Mouse (Mus musculus): Measurements from ENCODE around the gene Zfp277. TPM values are rescaled to one million over a fixed set of nuclear protein-coding genes. Genes with fewer than 3 reads are reported as not detected.
A peak's percentile ranks its signal among the peaks of the same experiment; 100 is the strongest.

Zfp277 gene
- total RNA-seq, 2 experiments from 2014 or later: 8.5 to 8.6 TPM

DNA sequence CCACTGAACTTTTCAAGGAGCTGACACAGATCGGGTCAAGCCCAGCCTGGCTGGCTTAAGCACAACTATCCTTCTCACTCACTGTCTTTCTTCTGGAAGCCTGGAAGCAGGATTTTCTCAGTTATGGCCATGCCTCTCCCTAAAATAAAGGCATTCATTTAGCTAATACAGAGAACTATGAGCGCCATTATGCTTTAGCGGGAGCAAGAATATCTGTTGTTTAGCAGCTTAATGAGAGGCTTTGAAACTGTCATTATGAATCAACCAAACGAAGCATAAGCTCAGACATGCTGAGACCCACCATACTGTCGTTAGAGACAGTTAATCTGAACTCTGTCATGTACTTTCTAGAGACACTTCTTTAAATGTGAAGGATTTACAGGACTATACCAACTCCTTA, 120.9 kb downstream of the Zfp277 start:
- no peak for DNase-seq
- no peak for TF ChIP-seq CTCF (IDR thresholded peaks at IDR 0.05)
- H3K27ac ChIP-seq: no peak overlapping the region
- intact Hi-C loops (cut with DNase I): no loop called here
- no peak overlapping the region for H3K4me3 ChIP-seq

GRCm38 (mm10) chr12:40315146-40315545, 130.6 kb downstream of the Zfp277 start:
- Histone ChIP-seq H3K27ac (no peak overlapping the region), H3K4me3 (no peak overlapping the region)
- intact Hi-C loops (cut with DNase I): no loop called here
- TF ChIP-seq CTCF (IDR thresholded peaks at IDR 0.05): no peak
- DNase-seq: no peak

DNA sequence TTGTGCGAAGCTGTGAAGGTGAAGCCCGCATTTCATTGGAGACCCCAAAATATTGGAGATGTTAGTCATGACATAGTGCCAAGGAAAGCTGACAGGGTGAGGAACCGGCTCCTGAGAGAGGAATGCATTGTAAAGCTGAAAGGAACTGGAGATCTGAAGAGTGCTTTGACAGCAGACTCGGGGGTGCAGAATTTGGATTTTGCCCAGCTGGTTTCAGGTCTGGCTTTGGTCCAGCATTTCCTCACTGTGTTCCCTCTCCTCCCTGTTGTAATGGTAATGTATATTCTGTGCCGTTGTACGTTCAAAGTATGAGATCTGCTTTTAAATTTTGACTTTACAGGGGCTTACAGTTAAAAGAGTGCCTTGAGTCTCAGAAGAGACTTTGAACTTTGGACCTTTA, 141.7 kb downstream of the Zfp277 start:
- no peak for DNase-seq
- Histone ChIP-seq H3K27ac (no peak overlapping the region), H3K4me3 (no peak overlapping the region)
- intact Hi-C loops (cut with DNase I): no loop called here
- TF ChIP-seq CTCF (IDR thresholded peaks at IDR 0.05): no peak

- intact Hi-C loops (cut with DNase I): no loop called here
- no peak for DNase-seq
- H3K27ac ChIP-seq: peak overlapping the region; percentile 48; the same call in 1 of the 2 replicates
- TF ChIP-seq CTCF (IDR thresholded peaks at IDR 0.05): no peak
- no peak overlapping the region for H3K4me3 ChIP-seq
Measured at GRCm38 (mm10) chr12:40298636-40299035, 147.1 kb downstream of the Zfp277 start.

- no peak for TF ChIP-seq CTCF (IDR thresholded peaks at IDR 0.05)
- no peak overlapping the region for H3K27ac ChIP-seq
- intact Hi-C loops (cut with DNase I): no loop called here
- H3K4me3 ChIP-seq: no peak overlapping the region
- no peak for DNase-seq
Measured at GRCm38 (mm10) chr12:40286539-40286938, 159.2 kb downstream of the Zfp277 start.

DNA sequence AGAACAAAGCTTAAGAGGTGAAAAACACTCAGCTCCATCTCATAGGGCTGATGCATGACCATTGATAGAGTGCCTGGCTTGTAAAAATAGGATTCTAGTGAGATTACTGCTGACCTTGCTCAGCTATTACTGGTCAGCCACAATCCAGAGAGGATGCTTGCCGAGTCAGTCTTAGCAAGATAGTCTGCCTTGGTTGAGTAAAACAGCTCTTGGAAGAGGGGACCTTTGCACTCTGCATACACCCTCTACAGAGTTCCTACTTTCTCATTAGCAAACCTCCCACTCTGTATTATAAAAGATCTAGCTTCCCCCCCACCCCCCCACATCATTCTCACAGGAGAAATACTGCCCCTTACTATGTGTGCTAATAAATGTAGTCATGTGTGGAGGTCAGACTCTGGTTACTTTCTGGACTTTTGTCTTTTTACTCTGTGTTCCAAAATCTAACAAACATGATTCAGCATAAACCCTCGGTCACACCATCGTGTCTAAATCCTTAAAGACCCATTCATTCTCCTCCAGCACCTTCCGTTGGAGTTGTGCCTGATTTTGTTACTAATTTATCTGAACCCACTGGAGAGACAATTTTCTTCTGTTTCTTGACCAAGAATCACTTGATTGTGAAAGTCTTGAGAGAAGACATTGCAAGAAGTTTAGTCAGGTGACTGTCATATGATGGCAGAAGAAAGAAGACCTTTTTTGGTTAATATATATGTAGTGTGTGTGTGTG, 164.9 kb downstream of the Zfp277 start:
- TF ChIP-seq CTCF (IDR thresholded peaks at IDR 0.05): no peak
- no peak for DNase-seq
- no peak overlapping the region for H3K27ac ChIP-seq
- intact Hi-C loops (cut with DNase I): no loop called here
- H3K4me3 ChIP-seq: no peak overlapping the region

DNA sequence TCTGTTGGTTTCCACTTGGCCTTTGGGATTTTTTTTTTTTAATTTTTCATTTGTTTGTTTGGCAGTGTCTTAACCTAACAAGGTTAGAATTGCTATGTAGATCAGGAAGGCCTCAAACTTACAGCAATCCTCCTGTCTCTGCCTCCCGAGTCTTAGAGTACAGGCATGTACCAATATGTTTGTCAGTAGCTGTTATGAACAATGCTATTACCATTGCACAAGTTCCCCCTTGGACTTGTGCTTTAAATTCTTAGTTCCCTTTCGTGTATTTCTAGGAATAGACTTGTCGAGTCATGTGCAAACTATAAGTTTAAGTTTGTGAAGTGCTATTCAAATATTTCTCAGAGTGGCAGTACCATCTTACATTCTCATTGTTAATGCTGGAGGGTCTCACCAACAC, 168.1 kb downstream of the Zfp277 start:
- intact Hi-C loops (cut with DNase I): no loop called here
- Histone ChIP-seq H3K27ac (no peak overlapping the region), H3K4me3 (no peak overlapping the region)
- no peak for TF ChIP-seq CTCF (IDR thresholded peaks at IDR 0.05)
- DNase-seq: no peak

DNA sequence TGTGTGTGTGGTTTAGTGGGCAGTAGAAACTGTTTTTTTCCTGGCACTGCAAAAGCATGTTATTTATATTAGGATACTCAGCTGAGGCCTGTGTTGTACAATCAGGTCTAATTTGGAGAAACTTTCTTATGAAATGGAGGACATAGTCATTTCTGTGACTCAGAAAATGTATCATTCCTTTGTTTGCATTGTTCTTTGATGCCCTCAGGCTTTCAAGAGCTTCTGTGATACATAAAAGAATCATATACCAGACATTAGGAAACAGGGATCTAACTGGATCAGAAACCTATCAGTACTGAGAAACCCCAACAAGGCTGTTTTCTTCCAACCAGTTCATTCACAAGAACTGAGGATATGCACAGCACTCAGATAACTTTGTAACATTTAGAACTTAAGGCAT, 170.8 kb downstream of the Zfp277 start:
- no peak for TF ChIP-seq CTCF (IDR thresholded peaks at IDR 0.05)
- H3K27ac ChIP-seq: no peak overlapping the region
- intact Hi-C loops (cut with DNase I): no loop called here
- H3K4me3 ChIP-seq: no peak overlapping the region
- no peak for DNase-seq

DNA sequence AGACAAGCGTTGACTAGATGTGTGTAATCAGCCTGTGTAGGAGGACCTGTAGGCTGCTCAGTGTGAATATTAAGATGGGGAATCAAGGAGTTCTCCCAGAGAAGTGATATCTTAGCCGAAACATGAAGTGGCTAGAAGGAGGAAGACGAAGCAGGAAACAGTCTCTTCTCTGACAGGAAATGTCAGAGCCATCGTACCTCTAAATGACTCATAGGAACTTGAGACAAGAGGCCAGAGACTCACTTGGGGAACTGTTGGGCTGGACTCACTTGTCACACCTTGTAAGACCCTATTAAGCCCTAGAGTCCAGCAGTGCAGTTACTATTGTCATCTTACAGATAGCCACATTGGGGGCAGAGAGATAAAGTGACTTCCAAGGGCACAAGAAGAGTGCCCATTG, 172.4 kb downstream of the Zfp277 start:
- TF ChIP-seq CTCF (IDR thresholded peaks at IDR 0.05): no peak
- H3K27ac ChIP-seq: no peak overlapping the region
- intact Hi-C loops (cut with DNase I): no loop called here
- no peak for DNase-seq
- no peak overlapping the region for H3K4me3 ChIP-seq

DNA sequence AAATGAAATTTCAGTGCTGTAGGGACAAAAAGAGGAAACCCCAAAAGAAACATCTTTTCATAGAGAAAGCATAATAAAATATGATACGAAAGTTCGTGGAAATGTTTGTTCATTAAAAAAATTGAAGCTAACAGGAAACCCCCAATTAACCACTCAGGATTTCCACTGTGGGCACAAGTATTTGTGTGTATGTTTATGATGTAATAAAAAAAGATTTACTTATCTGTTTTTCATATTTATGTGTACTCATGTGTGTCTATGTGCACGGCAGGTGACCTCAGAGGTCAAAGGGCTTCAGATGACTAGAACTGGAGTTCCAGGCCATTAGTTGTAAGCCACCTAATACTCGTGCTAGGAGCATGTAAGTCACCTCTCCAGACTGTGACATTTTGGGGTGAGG, 173.0 kb downstream of the Zfp277 start:
- intact Hi-C loops (cut with DNase I): no loop called here
- DNase-seq: no peak
- Histone ChIP-seq H3K4me3 (no peak overlapping the region), H3K27ac (no peak overlapping the region)
- TF ChIP-seq CTCF (IDR thresholded peaks at IDR 0.05): no peak

GRCm38 (mm10) chr12:40268313-40268712, 177.4 kb downstream of the Zfp277 start:
- no peak for DNase-seq
- Histone ChIP-seq H3K4me3 (no peak overlapping the region), H3K27ac (no peak overlapping the region)
- TF ChIP-seq CTCF (IDR thresholded peaks at IDR 0.05): no peak
- intact Hi-C loops (cut with DNase I): no loop called here

Other genes with a start within 250 kb of the Zfp277 start
- gene Lsmem1, start 246.4 kb downstream of the Zfp277 start, total RNA-seq (2021): 10 to 100 TPM; 55.8 to 58.6 TPM
- 100 to 1,000 TPM; 106 to 137 TPM for gene Ifrd1, start 197.4 kb downstream of the Zfp277 start, total RNA-seq (2021)
- 10 to 100 TPM; 13.9 to 14.8 TPM for gene Dock4, start 50 bp upstream of the Zfp277 start, total RNA-seq (2021)

Measured in gastrocnemius, adult 2 months (tissue).